8 mouse cellular contexts compared by ENCODE assay signal in the genomic region with DNA sequence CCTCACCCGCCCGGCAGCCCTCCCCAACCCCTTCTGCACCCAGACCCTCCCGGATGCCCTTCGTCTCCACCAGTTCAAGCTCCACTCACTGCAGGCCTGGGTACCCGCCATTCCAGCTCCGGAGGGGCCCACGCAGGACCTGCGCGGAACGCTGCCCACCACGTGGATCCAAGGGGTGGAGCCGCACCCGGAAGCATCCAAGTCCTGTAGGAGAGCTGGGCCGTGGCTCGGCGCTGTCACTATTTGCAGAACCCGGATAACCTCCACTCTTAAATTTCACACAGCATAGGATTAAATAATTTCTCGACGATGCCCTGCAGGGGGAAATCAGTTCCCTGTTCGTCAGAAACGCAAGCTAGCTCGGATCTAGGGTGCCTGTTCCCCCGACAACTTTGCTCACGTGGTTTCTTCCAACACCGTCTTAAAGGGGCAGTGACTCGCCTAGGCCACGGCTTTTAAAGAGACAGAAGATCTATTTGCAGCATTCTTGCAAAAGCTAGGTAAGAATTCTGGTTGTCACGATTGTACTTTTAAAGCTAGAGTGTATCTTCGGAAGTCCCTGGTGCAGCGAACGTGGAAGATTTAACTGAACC. TPM values are rescaled to one million over a fixed set of nuclear protein-coding genes. Genes with fewer than 3 reads are reported as not detected.
DNase-seq lines count a peak whose midpoint lies in the region; ATAC-seq lines count a peak whose summit lies in the region.

A gene (minus strand): TSS at position 185 of the 593 bp plus-strand sequence.
A gene (plus strand): TSS at position 451 of the 593 bp plus-strand sequence.

- peaks cover 21% of the 10 kb centered on the region for H3K36me3 ChIP-seq in hindbrain, embryonic 14.5 days (replicated peaks; ENCODE audit: control insufficient read depth, insufficient read depth)

- DNase-seq in T-cell, adult 2 months (ENCODE audit: low spot score): peak; percentile 82
- DNase-seq in cerebellum, postnatal 14 days: peak; percentile 92
- peak; percentile 83 to 84 for DNase-seq in frontal cortex, postnatal 25 days (ENCODE audit: low spot score in 2 of 2)
- peak; percentile 84 for DNase-seq in hindbrain, embryonic 14.5 days (ENCODE audit: low spot score)
- DNase-seq in layer of hippocampus, postnatal 25 days (ENCODE audit: extremely low spot score in 1 of 2, low spot score in 1 of 2): peak; percentile 80 to 87
- peak; percentile 86 for DNase-seq in lung, postnatal 14 days
- DNase-seq in retina, embryonic 14.5 days (ENCODE audit: low spot score): peak; percentile 87
- peak; percentile 81 to 82 for DNase-seq in thymus, postnatal 36 days

- peak within 1 kb of the TSS; percentile 85 for H3K4me2 ChIP-seq in hindbrain, embryonic 14.5 days (replicated peaks)

- H3K27ac ChIP-seq in hindbrain, embryonic 14.5 days: no peak within 1 kb of the TSS; the same call in 1 of the 2 replicates

- peaks cover 20% of the 10 kb centered on the region; the same call in 1 of the 2 replicates for H3K4me1 ChIP-seq in hindbrain, embryonic 14.5 days (replicated peaks; ENCODE audit: control insufficient read depth, insufficient read depth, low read length)

- H3K9me3 ChIP-seq in hindbrain, embryonic 14.5 days (ENCODE audit: control insufficient read depth, low read length): no peaks in the 10 kb centered on the region

- H3K9ac ChIP-seq in hindbrain, embryonic 14.5 days: peak within 1 kb of the TSS; percentile 72

- H3K27me3 ChIP-seq in hindbrain, embryonic 14.5 days (ENCODE audit: control insufficient read depth, insufficient read depth, low read length): no peaks in the 10 kb centered on the region

- ATAC-seq in hindbrain, embryonic 14.5 days (ENCODE audit: low FRiP score): peak; percentile 82

- H3K4me3 ChIP-seq in hindbrain, embryonic 14.5 days (replicated peaks; ENCODE audit: low read length): peak within 1 kb of the TSS; percentile 72

- under 1% methylated on average over 31 of the region's 31 CpGs for WGBS in hindbrain, embryonic 14.5 days

RNA-seq across cellular contexts. Expression of the first gene that starts in this region (rescaled TPM):
- 17.0 TPM in 2 replicates for polyA plus RNA-seq in hindbrain, embryonic 14.5 days (2014; fragmentation: Nextera tagmentation; extraction: Ambion mirVana)
- 10 to 100 TPM; 17.7 to 18.3 TPM for total RNA-seq in layer of hippocampus, postnatal 25 days (2021)

RNA-seq across cellular contexts. Expression of the second gene that starts in this region (rescaled TPM):
- 2.4 and 2.6 TPM in 2 replicates for polyA plus RNA-seq in hindbrain, embryonic 14.5 days (2014; fragmentation: Nextera tagmentation; extraction: Ambion mirVana)
- total RNA-seq in layer of hippocampus, postnatal 25 days (2021): 1 to 10 TPM; 4.5 to 4.8 TPM
